Mouse (Mus musculus) cerebellum, postnatal 4 days (tissue): ENCODE measurements around the gene Rcc1l.
A peak's percentile ranks its signal among the peaks of the same experiment; 100 is the strongest.

Experiments
- DNase-seq, 2 experiments: peaks; one replicate each; pipeline ENCODE4 v3.0.0; 2022; ENCODE audit warnings: low spot score in 2 of 2, mixed read lengths in 1 of 2

Rcc1l gene

DNA sequence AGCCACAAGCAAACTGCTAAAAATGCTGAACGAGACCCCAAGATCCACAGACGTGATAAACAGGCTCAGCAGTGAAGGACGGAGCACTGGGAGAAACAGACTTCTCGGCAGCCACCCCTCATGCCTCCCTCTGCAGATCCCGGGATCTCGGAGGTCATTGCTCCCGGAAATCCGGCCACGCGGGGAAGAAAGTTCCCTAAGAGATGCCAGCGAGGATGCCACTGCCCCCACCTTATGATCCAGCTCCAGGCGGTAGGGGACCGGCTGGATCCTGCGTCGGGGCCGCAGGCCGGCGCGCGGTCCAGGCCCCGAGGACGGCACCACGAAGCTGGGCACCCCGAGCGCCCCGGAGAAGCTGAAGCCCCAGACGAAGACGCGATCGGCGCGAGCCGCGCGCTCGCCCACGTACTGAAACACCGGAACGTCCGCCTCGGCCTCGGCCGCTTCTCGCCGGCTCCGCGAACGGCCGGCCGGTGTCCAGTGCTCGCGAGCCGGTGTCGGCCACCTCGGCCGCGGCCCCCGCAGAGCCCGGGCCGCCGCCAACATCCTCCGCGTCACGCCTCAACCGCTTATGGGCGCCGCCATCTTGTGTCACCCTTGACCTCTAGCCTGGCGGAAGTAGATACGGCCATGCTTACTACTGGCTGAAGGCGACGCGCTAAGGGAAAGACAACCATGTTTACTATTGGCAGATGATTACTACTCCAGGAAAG lies at the start of gene Rcc1l:
TSS of gene Rcc1l (minus strand) at position 606 of the 713 bp plus-strand sequence.
- peak; percentile 51 to 80 for DNase-seq

DNA sequence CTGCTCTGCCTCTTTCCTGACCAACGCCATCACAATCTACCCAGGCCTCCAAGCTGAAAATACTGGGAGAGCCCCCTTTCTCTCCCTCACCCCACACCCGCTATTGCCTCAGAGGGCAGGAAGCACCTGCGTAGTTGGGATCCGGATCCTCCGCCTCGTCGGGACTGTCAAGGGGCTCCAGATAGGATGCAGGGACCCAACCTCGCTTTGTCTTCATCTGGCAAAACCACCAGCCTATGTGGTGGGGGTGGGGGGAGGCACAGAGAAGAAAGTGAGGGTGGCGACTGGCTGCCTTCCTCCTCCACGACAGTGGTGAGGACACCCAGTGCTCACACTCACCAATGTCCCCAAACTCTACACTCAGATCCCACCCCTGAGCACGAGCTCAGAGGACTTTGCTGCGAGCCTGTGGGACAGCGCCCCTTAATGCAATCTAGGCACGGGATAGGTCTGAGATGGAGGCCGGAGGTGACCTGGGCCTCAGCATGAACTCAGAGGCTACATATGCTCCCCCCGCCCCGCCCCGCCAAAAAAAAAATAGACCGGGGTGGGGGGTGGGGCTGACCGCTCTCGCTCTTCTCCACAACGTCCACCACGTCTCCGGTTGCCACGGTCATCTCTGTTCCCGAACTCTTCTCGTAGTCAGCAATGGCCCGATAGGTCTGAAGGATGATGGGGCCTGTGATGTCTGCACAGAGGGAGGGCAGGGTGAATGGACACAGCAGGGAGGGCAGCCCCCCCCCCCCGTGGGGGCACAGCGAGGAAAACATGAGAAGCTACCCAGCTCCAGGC lies 48.7 kb upstream of the Rcc1l start:
- DNase-seq: no peak

DNA sequence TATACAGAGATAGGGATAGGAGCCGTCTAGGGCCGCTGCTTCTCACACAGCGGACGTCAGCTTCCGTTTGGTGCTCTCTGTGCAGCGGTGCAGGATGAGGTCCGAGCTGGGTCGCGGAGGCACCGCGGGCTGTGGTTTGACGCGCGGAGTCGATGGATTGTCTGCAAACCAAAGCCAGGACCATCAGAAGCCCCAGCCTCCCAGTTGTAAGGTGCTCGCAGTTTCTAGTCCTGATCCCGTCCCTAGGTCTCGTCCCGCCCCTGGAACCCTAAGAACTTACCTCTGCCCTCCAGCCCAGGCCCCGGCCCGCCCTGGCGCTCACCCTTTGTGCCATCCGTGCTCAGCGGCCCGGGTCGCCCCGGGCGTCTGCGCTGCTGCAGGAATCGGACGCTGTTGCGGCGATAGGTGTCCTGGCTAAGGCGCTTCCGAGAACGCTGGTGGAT lies 45.2 kb upstream of the Rcc1l start:
- DNase-seq: no peak

DNA sequence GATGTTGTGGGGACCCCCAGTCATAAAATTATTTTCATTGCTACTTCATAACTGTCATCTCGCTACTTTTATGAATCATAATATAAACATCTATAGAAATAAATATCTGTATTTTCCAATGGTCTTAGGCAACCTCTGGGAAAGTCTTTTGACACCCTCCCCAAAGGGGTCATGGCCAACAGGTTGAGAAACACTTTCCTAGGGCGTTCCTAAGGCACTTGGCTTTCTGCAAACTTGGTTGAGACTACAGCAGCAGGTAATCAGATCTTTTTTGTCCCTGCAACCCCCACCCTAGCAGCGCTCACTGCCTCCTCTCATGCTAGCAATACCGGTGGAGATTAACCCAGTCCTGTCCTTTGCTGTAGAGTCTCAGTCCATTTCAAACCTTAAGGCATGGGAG lies 44.7 kb upstream of the Rcc1l start:
- no peak for DNase-seq

DNA sequence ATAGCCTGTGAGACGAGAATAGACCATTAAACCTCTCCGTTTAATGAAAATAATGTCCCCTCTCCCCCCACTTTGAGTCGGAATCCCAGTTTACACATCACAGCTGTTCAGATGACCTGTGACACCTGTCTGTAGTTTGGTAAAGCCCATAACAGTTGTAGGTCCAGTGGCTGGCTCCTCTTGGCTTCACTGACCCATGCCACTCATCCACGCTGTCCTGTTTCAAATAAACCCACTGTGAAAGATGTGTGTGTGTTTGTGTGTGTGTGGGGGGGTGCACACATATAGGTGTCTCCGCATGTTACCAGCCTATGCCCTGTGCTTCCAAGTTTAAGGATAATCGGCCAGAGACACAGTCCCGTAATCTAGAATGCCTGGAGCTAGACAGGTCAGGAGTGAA lies 41.3 kb upstream of the Rcc1l start:
- no peak for DNase-seq

DNA sequence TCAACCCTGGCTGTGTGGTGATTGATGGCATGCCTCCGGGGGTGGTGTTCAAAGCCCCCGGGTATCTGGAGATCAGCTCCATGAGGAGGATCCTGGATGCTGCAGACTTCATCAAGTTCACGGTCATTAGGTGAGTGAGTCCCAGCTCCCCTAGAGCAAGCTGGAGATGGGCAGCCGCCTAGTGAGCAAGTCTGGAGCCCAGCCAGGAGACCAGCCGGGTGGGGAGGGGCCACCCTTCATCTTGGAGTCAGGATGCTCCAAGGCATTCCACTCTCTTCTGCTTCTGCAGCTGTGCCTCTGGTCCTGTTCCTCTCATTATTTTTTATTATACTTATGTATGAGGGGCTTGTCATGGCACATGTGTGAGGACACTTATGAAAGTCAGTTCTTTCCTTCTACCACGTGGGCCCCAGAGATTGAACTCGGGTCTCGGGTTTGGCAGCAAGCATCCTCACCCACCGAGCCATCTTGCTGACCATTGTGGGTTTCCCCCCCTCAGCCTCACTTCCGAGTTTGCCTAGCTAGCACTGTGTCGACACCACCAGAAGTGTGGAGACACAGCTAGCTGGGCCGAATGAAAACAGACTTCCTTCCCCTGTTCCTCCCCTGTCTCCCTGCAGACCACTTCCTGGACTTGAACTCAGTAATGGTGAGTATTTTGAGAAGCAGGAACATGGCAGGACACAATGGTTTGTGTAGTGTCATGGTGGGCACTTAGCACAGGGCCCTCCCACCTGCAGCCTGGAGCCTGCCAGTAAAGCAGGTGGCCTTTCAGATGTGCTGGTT lies 37.6 kb upstream of the Rcc1l start:
- peak in 1 of 2 experiments; percentile 32 for DNase-seq

DNA sequence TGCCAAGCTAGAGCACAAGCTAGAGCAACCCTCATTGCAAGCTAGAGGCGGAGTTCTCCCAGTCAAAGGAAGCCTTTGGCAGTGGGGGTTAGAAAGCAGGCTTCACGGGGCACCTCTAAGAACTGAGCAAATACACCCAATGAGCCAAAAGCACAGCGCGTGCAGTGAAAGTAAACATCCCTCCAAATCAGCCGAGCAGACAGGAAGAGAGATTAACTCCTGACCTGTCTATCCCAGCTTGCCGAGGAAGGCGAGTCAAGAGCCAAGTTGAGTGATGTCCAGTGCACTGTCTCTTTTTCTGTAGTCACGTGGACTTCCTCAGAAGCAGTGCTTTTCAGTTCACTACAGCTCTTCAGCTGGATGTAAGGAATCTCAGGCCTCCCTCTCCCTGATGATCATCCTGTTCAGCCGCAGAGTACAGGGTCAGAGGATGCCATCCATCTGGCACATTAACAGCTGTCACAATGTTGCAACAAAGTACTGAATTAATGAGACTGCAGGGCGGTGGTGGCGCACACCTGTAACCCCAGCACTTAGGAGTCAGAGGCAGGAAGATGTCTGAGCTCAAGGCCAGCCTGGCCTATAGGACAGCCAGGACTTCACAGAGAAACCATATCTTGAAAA lies 33.5 kb upstream of the Rcc1l start:
- no peak for DNase-seq

DNA sequence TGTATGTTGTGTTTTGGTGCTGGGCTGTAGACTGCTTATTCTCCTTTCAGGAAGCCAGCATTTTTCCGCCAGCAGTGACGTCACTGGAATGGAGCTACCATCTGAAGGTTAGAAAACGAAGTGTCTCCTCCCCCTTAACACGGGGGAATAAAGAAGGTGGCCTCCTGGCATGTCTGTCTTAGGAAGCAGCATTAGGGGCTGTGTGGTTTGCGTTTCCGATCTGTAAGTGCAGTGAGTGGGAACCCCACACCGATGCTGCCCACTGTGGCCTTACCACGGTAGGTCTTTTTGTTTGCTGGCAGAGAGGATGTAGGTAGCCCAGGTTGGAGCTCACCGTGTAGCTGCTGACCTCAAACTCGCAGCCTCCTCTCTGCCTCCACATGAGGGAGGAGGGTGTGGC lies 30.1 kb upstream of the Rcc1l start:
- no peak for DNase-seq

DNA sequence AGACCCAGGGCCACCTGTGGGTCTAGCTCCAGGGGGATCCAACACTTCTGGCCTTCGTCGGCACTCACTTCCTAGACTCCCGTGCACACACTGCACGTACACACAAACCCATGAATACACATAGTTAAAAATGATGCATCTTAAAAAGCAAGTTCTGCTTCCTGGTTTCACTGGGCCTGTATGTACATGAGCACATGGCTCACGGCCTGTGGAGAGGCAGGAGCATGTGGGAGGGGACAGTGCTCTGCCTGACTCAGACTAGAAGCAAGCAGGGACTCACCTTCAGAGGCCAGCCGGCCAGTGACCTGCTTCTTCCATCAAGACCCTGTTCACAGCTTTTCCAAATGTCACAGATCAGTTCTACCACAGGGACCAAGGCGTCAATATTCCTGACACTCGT lies 17.1 kb upstream of the Rcc1l start:
- no peak for DNase-seq

DNA sequence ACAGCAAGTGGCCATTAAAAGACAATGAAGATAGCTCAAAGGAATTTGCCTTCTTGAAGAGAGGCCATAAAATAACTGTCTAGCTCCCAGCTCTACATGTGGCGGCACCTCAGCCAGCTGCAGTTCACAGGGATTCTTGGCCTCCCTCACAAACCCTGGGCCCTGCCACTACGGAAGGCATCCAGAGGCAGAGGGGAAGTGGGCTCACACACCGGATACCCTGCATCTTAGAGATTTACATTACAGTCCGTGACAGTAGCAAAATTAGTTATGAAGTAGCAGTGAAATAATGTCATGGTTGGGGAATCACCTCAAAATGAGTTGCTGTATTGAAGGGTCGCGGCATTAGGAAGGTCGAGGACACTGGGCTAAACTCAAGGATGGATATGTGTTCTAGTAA lies 12.0 kb upstream of the Rcc1l start:
- DNase-seq: no peak

DNA sequence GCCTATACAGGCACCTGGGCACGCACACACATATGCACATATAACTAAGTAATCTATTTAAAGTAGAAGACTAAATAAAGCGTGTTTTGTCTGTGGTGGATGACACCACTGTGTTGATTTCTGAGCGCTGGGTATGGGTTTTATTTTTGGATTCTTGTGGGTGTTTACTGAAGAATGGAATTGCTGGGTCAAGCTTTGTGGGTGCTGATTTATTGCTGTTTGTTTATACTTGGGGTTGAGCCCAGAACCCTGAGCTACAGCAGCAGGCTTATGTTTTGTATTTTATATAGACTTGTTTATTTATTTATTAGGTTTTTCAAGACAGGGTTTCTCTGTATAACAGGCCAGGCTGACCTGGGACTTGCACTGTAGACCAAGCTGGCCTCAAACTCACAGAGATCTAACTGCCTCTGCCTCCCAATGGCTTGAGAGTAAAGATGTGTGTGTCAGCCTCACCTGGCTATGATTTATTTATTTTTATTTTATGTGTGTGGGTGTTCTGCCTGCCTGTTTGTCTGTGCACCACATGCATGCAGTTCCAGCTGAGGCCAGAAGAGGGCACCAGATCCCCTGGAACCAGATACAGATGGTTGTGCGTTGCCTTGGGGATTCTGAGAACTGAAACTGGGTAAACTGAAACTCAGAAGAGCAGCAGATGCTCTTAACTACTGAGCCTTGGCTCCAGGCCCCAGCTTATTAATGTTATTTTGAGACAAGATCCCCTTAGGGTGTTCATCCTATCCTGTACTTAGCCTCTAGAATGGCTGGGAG lies 10.6 kb upstream of the Rcc1l start:
- DNase-seq: peak in 1 of 2 experiments; percentile 61

DNA sequence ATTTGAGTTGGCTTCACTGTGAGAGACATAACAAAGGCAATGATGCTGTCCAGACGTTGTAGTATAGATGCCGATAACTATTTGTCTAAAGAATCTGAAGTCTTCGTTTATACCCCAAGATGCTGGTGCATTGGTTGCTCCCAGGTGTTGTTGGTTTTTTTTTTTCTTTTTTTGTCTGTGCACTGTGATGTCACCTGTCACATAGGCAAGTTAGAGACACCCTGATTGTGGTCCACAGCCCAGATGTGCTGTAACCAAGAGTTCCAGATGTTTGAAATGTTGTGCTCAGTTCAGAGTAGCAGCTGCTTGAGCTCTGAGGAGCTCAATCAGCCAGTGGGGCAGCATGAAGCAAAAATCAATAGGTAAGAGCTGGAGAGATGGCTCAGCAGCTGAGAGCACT lies 9.5 kb upstream of the Rcc1l start:
- no peak for DNase-seq

DNA sequence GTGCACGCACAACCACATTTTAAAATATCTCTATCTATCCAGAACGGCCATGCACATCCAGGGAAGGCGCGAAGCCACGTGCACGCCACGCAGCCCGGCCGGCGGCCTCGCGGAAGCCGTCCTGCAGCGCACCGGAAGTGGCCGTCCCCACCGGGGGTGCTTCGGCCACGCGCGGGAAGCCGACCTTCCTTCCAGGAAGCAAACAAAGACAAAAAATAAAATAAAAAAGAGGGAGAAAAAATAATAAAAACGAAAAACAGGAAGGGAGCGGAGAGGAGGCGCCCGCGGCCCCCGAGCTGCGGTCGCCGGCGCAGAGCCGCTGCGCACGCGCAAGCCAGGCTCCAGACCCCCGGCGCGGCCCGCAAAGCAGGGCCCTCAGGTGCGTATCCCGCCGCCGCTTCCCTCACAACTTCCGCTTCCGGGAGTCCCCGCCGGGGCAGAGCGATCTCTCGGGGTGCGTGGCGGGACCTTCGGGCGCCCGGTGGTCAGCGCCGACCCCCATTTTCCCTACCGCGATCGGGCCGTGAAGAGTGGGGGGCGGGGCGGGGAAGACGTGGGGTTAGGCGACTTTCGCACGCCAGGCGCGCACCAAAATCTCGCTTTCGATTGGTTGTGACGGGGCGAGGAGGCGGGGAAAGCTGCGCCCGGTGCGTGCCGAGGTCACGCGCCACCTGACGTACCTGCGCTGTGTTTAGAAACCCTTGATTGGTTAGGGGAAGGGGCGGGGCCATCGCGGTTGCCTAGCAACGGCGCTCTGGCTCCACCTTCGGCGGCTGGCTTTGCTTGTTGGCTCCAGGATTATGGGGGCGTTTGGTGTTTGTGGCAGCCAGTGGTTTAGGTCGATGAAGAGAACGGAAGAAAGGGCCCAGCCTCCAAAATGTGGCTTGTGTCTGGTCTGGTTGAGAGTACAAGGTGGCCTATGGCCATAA lies 7.6 kb upstream of the Rcc1l start, which contains the start of gene Gtf2ird2:
TSS of gene Gtf2ird2 (plus strand) at position 140 of the 929 bp plus-strand sequence.
- DNase-seq: peak; percentile 99

DNA sequence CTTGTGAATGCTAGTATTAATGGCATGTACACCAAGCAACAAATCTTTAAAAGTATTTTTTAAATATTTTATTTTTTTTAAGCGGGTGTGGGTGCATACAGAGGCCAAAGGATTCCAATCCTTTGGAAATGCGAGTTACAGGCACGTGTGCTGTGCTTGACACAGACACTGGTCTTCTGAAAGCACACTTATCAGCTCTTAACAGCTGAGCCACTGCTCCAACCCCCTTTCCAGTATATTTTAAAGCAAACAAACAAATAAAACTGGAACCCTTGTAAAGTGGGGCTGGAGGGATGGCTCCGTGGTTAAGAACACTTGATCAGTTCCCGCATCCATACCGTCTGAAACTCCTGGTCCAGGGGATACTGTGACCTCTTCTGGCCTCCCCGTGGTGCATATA lies 6.6 kb upstream of the Rcc1l start:
- no peak for DNase-seq

DNA sequence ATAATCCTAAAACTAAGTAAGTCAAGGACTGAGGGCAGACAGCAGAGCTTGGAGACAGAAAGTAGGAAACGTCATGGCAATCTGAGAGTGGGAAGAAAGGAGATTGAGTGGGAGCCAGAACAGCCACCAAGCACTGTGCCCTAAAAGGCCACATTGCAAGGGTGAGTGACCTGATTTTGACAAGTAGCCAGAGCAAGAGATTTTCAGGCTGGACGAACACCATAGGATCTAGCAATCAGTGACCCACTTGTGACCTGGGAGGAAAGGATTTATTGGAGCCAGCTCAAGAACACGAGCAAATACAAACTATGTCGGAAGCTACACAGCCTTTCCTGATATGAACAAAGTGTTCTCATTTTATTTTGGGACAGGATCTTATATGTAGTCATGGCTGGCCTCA lies 6.2 kb upstream of the Rcc1l start:
- no peak for DNase-seq

DNA sequence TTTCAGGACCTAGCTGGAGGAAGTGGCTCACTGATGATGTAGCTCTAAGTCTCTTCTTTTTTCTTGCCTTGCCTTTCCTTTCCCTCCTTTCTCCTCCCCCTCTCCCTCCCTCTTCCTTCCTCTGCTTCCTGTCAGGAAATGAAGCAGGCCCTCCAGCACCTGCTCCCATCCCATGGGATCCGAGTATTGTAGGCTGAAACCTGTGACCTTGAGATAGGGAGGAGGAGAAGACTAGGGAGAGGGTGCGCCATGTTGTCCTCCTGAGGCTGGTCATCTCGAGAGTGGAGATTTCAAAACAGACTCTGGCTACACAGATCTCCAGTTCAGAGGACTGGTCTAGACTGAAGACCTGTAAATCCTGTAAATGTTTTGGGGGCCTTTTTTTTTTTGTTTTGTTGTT lies 5.6 kb upstream of the Rcc1l start:
- no peak for DNase-seq

DNA sequence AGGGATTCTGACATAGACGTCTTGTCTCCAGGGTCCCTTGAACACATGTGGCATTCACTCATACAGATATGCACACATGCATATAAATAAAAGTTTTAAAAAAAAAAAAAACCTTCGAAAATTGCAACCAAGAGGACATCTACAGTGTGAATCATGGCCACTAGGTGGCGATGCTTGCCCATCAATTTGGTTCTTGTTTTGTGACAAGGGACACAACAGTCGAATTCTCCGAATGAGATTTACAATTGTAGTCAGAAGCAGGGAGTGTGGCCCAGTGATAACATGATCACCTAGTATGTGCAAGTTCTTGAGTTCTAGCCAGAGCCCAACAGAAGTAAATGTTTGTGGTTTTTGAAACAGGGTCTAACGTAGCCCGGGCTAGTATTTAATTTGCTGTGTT lies 3.3 kb upstream of the Rcc1l start:
- DNase-seq: peak; percentile 77 to 82

DNA sequence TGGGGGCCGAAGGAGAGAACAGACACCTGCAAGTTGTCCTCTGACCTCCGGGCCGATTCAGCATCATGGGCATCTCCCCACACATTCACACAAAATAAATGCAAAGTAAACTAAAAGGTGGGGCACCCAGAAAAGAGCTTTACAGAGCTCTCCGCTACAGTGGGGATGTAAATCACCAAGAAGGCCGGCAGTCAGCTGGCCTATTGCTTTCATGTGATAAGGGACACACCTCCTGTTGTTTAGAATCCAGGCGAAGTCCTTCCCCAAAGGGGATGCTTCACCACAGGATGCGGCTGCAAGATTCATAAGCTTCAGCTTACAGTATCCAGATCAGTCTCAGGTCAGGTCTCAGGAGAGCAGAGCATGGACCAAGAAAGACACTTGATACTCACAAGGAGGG lies 2.0 kb upstream of the Rcc1l start:
- no peak for DNase-seq

DNA sequence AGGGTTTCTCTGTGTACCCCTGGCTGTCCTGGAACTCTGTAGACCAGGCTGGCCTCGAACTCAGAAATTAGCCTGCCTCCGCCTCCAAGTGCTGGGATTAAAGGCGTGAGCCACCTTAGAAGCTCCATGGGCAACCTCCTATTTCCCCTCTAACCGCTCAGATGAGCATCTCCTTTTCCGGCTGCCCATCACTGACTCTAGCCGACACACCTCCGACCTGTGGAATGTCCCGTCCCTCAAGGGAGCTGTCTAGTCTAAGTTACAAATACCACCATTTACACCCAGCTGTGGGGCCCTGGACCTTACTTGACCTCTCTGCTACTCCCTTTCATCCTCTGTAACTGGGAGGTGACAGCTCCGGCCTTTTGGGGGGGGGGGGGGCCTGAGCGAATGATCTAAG lies 878 bp downstream of the Rcc1l start:
- no peak for DNase-seq

DNA sequence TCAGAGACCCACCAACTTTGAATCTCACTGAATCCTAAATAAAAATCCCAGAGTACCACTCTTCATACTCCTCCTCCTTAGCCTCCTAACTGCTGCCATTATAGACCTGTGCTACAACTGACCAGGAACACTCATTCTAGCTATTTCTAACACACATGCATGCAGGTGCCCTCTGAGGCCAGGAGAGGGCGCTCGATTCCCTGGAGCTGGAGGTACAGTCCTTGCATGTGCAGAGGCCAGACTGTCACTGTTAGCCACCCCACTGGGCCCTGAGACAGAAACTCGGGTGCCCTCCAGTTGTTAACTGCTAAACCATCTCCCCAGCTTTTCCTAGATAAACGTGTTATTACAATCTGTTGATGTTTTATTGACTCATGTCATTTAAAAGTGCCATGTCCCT lies 3.4 kb downstream of the Rcc1l start:
- DNase-seq: peak in 1 of 2 experiments; percentile 36
